Mouse (Mus musculus) heart, postnatal 14 days (tissue): ENCODE measurements around the gene Ttyh1. TPM values are rescaled to one million over a fixed set of nuclear protein-coding genes. Genes with fewer than 3 reads are reported as not detected.

Experiments used
- DNase-seq, 2 experiments: peaks; one replicate each; pipeline ENCODE4 v3.0.0; 2021 to 2022
- intact Hi-C: fragments of 180-260 bp; cut with DNase I; formaldehyde crosslinking; loops from one replicate; pipeline ENCODE4 v1.15.1; 2025
- total RNA-seq, 2 experiments: library from RNA; stranded (reverse); gene quantifications; 2 replicates each; pipeline ENCODE4 v1.2.3; 2021

The Ttyh1 gene
- total RNA-seq, 2 experiments from 2014 or later, result 1.9 to 2.0 TPM

- intact Hi-C loops, result no loop called here
- DNase-seq, result no peak
Measured at GRCm38 (mm10) chr7:4122076-4122768, 3.0 kb downstream of the Ttyh1 start.

GRCm38 (mm10) chr7:4122783-4123182 lies 3.6 kb downstream of the Ttyh1 start:
- intact Hi-C loops, result no loop called here
- DNase-seq, result no peak

- intact Hi-C loops, result no loop called here
- DNase-seq, result peak; percentile 55 to 75
Measured at GRCm38 (mm10) chr7:4123732-4124131, 4.5 kb downstream of the Ttyh1 start.

- DNase-seq, result no peak
- intact Hi-C loops, result no loop called here
Measured at GRCm38 (mm10) chr7:4124315-4124759, 5.1 kb downstream of the Ttyh1 start.

- DNase-seq, result no peak
- intact Hi-C loops, result no loop called here
Measured at GRCm38 (mm10) chr7:4124856-4125255, 5.6 kb downstream of the Ttyh1 start.

GRCm38 (mm10) chr7:4125306-4125705 lies 6.1 kb downstream of the Ttyh1 start:
- intact Hi-C loops, result no loop called here
- DNase-seq, result no peak

GRCm38 (mm10) chr7:4126992-4127785 lies 8.0 kb downstream of the Ttyh1 start:
- intact Hi-C loops, result no loop called here
- no peak for DNase-seq

- intact Hi-C loops, result no loop called here
- no peak for DNase-seq
Measured at GRCm38 (mm10) chr7:4127894-4128293, 8.7 kb downstream of the Ttyh1 start.

GRCm38 (mm10) chr7:4128860-4129259 lies 9.7 kb downstream of the Ttyh1 start:
- DNase-seq, result peak; percentile 72 to 74
- intact Hi-C loops, result no loop called here

GRCm38 (mm10) chr7:4130686-4131452 lies 11.7 kb downstream of the Ttyh1 start:
- DNase-seq, result peak; percentile 85 to 90

GRCm38 (mm10) chr7:4131964-4132363 lies 12.8 kb downstream of the Ttyh1 start:
- no peak for DNase-seq
- intact Hi-C loops, result loop anchor here (2.0 to 10.0 kb wide), 4 partner anchors 163 to 390 kb away; partner anchors contain the start of gene Tnni3

More at GRCm38 (mm10) chr7:4130686-4131452, 11.7 kb downstream of the Ttyh1 start:
- intact Hi-C loops, result loop anchor here (5.0 to 10.0 kb wide), 2 partner anchors 164 to 391 kb away; partner anchors contain the start of gene Tnni3

GRCm38 (mm10) chr7:4132581-4132980 lies 13.4 kb downstream of the Ttyh1 start:
- no peak for DNase-seq
- intact Hi-C loops, result loop anchor here (2.0 to 10.0 kb wide), 4 partner anchors 162 to 390 kb away; partner anchors contain the start of gene Tnni3

GRCm38 (mm10) chr7:4132998-4133397 lies 13.8 kb downstream of the Ttyh1 start:
- DNase-seq, result no peak
- intact Hi-C loops, result loop anchor here (2.0 to 10.0 kb wide), 4 partner anchors 162 to 389 kb away; partner anchors contain the start of gene Tnni3

- intact Hi-C loops, result loop anchor here (5.0 to 10.0 kb wide), 3 partner anchors 160 to 672 kb away; partner anchors contain the start of gene Tnni3
Measured at GRCm38 (mm10) chr7:4134911-4135310, 15.7 kb downstream of the Ttyh1 start.

GRCm38 (mm10) chr7:4136404-4136770 lies 17.2 kb downstream of the Ttyh1 start:
- intact Hi-C loops, result loop anchor here (5.0 to 10.0 kb wide), 2 partner anchors 158 to 671 kb away; no protein-coding TSS in a partner anchor
- no peak for DNase-seq

More at GRCm38 (mm10) chr7:4134911-4135310, 15.7 kb downstream of the Ttyh1 start:
- no peak for DNase-seq

- peak; percentile 97 to 99 for DNase-seq
- intact Hi-C loops, result loop anchor here (5.0 to 10.0 kb wide), 2 partner anchors 158 to 670 kb away; no protein-coding TSS in a partner anchor
Measured at GRCm38 (mm10) chr7:4136771-4137531, 17.7 kb downstream of the Ttyh1 start, which contains the start of gene Leng8. TSS of gene Leng8 (plus strand) at chr7:4137039.

GRCm38 (mm10) chr7:4137746-4138145 lies 18.5 kb downstream of the Ttyh1 start:
- no peak for DNase-seq
- intact Hi-C loops, result loop anchor here (5.0 to 10.0 kb wide), 2 partner anchors 157 to 670 kb away; no protein-coding TSS in a partner anchor

- intact Hi-C loops, result loop anchor here (5.0 to 10.0 kb wide), 2 partner anchors 157 to 669 kb away; no protein-coding TSS in a partner anchor
Measured at GRCm38 (mm10) chr7:4138181-4138580, 19.0 kb downstream of the Ttyh1 start.

GRCm38 (mm10) chr7:4138671-4139070 lies 19.5 kb downstream of the Ttyh1 start:
- no peak for DNase-seq
- intact Hi-C loops, result loop anchor here (5.0 to 10.0 kb wide), 2 partner anchors 156 to 669 kb away; no protein-coding TSS in a partner anchor

More at GRCm38 (mm10) chr7:4138181-4138580, 19.0 kb downstream of the Ttyh1 start:
- DNase-seq, result no peak
